Mouse (Mus musculus) stomach, postnatal 0 days (tissue): ENCODE data around the gene Cux2. TPM values are rescaled to one million over a fixed set of nuclear protein-coding genes. Genes with fewer than 3 reads are reported as not detected.

Experiments
- ATAC-seq: fragments of 200-750 bp; cut with Nextera tagmentation; 2 replicates; pipeline ENCODE4 v1.8.0; 2017; ENCODE audit not compliant: low FRiP score, low TSS enrichment
- DNase-seq: peaks from one replicate; pipeline ENCODE4 v3.0.0-alpha.2; 2016; ENCODE audit warnings: low spot score
- H3K27ac ChIP-seq: fragments of 300-500 bp; sonication (generic); replicated peaks from 2 replicates; pipeline ENCODE4 v1.5.1; 2014; ENCODE audit warnings: mild to moderate bottlenecking, control low read depth
- H3K27me3 ChIP-seq: fragments of 300-500 bp; sonication (generic); 2 replicates; pipeline ENCODE4 v1.6.1; 2014; ENCODE audit warnings: low read length; ENCODE audit not compliant: control insufficient read depth, insufficient read depth
- H3K36me3 ChIP-seq: fragments of 300-500 bp; sonication (generic); 2 replicates; pipeline ENCODE4 v1.6.1; 2014; ENCODE audit warnings: low read length, mixed read lengths; ENCODE audit not compliant: control insufficient read depth, insufficient read depth
- H3K4me1 ChIP-seq: fragments of 300-500 bp; sonication (generic); replicated peaks from 2 replicates; pipeline ENCODE4 v1.6.1; 2014; ENCODE audit warnings: antibody characterized with exemption; ENCODE audit not compliant: control insufficient read depth, insufficient read depth
- H3K4me2 ChIP-seq: fragments of 300-500 bp; sonication (generic); replicated peaks from 2 replicates; pipeline ENCODE4 v1.6.1; 2014; ENCODE audit warnings: low read depth, mild to moderate bottlenecking, control low read depth, moderate library complexity
- H3K4me3 ChIP-seq: fragments of 300-500 bp; sonication (generic); 2 replicates; pipeline ENCODE4 v1.5.1; 2014; ENCODE audit warnings: low read depth, low read length, control low read depth
- H3K9ac ChIP-seq: fragments of 300-500 bp; sonication (generic); 2 replicates; pipeline ENCODE4 v1.6.1; 2014; ENCODE audit warnings: mild to moderate bottlenecking, low read length, control low read depth, mixed read lengths
- H3K9me3 ChIP-seq: fragments of 300-500 bp; sonication (generic); 2 replicates; pipeline ENCODE4 v1.6.1; 2016; ENCODE audit warnings: low read length; ENCODE audit not compliant: control insufficient read depth
- CTCF ChIP-seq: IDR thresholded peaks from 2 replicates; pipeline ENCODE4 v1.5.1; 2016; ENCODE audit warnings: antibody characterized with exemption, low read depth, mild to moderate bottlenecking, moderate library complexity
- EP300 ChIP-seq: optimal IDR thresholded peaks from 2 replicates; pipeline ENCODE3; 2016; ENCODE audit warnings: antibody characterized with exemption
- WGBS: fragments of 180-500 bp; shearing (Covaris S2); extraction: QIAGEN DNeasy Blood & Tissue Kit; methylation state at CpG from one replicate; pipeline ENCODE4 v1.1.7; 2014; 5-methylcytosine and 5-hydroxymethylcytosine counted together
- polyA plus RNA-seq: library from polyadenylated mRNA; unstranded; fragments of >200 nt; fragmentation: Nextera tagmentation; extraction: Ambion mirVana; gene quantifications from 2 replicates; pipeline ENCODE4 v1.2.1, GENCODE M21; 2015

Cux2 gene
- polyA plus RNA-seq, 1 experiment from 2014 or later = 1.2 TPM

GRCm38 (mm10) chr5:122011289-122011688 is 38.6 kb downstream of the Cux2 start:
- Histone ChIP-seq H3K27ac (no peak overlapping the region), H3K4me3 (no peak overlapping the region), H3K9ac (no peak overlapping the region), H3K9me3 (no peaks in the 10 kb centered on the region), H3K4me2 (no peak overlapping the region), H3K4me1 (no peaks in the 10 kb centered on the region), H3K27me3 (no peaks in the 10 kb centered on the region), H3K36me3 (no peaks in the 10 kb centered on the region)
- DNase-seq = no peak
- no peak for TF ChIP-seq CTCF
- TF ChIP-seq EP300 = no peak
- no peak for ATAC-seq
- 49% methylated on average over 9 of the region's 9 CpGs for WGBS

- DNase-seq (no peak), ATAC-seq (peak; percentile 13; the same call in 1 of the 2 replicates)
- 84% methylated on average over 10 of the region's 10 CpGs for WGBS
- H3K27me3 ChIP-seq = no peaks in the 10 kb centered on the region
- no peak overlapping the region for H3K9ac ChIP-seq
- no peaks in the 10 kb centered on the region for H3K4me1 ChIP-seq
- no peak overlapping the region for H3K4me3 ChIP-seq
- no peaks in the 10 kb centered on the region for H3K36me3 ChIP-seq
- H3K4me2 ChIP-seq = no peak overlapping the region
- no peaks in the 10 kb centered on the region for H3K9me3 ChIP-seq
- TF ChIP-seq CTCF = no peak
- TF ChIP-seq EP300 = no peak
- no peak overlapping the region for H3K27ac ChIP-seq
Observed at GRCm38 (mm10) chr5:122007946-122008441, 41.9 kb downstream of the Cux2 start.

GRCm38 (mm10) chr5:122003460-122003859 is 46.4 kb downstream of the Cux2 start:
- Histone ChIP-seq H3K27me3 (no peaks in the 10 kb centered on the region), H3K4me1 (no peaks in the 10 kb centered on the region), H3K36me3 (no peaks in the 10 kb centered on the region), H3K27ac (no peak overlapping the region), H3K9ac (no peak overlapping the region), H3K4me2 (no peak overlapping the region), H3K9me3 (no peaks in the 10 kb centered on the region), H3K4me3 (no peak overlapping the region)
- DNase-seq (no peak), ATAC-seq (no peak)
- TF ChIP-seq CTCF (no peak), EP300 (no peak)
- WGBS = 60% methylated on average over 6 of the region's 6 CpGs

DNA sequence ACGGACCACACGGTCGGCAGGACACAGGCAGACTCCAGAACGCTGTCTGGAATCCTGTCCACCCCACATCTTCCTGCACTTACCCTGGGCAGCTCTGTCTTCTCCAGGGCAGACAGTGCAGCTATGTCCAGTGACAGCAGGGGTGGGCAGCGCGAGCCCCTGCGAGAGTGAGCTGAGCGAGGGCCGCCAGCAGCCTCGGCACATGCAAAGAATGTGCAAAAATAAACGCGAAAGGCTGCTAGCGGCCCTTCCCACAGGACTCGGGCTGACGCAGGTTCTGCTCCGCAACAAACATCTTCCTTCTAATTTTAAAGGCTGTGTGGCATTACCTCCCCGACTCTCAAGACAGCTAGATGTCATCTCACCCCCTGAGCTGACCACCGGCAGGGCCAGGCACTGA is 47.8 kb downstream of the Cux2 start:
- ATAC-seq (no peak), DNase-seq (no peak)
- no peaks in the 10 kb centered on the region for H3K9me3 ChIP-seq
- H3K4me1 ChIP-seq = no peaks in the 10 kb centered on the region
- no peak overlapping the region for H3K4me3 ChIP-seq
- H3K27me3 ChIP-seq = no peaks in the 10 kb centered on the region
- no peak overlapping the region for H3K27ac ChIP-seq
- WGBS = 51% methylated on average over 18 of the region's 18 CpGs
- no peak overlapping the region for H3K4me2 ChIP-seq
- H3K9ac ChIP-seq = no peak overlapping the region
- no peaks in the 10 kb centered on the region for H3K36me3 ChIP-seq
- no peak for TF ChIP-seq EP300
- TF ChIP-seq CTCF = no peak

DNA sequence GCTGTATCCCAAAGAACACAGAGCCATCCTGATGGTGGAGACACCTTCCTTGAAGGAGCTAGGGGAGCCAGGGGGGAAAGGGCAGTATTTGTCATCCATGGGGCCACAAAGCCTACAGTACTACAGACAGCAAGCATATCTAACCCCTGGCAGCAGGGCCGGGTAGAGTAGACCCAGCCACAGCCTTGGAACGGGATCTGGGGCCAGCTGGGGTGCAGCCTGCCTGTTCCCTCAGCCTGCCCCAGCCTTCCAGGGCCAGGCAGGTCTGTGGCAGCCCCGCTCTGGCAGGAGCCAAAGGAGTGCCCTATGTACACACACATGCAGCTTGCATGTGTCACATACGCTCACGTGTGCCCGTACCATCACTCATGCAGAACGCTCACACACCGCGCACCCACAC is 48.6 kb downstream of the Cux2 start:
- ATAC-seq = no peak
- Histone ChIP-seq H3K27me3 (no peaks in the 10 kb centered on the region), H3K9ac (no peak overlapping the region), H3K4me1 (no peaks in the 10 kb centered on the region), H3K36me3 (no peaks in the 10 kb centered on the region), H3K4me3 (no peak overlapping the region), H3K27ac (no peak overlapping the region), H3K9me3 (no peaks in the 10 kb centered on the region), H3K4me2 (no peak overlapping the region)
- TF ChIP-seq CTCF = no peak
- TF ChIP-seq EP300 = no peak
- WGBS = 90% methylated on average over 9 of the region's 9 CpGs
- no peak for DNase-seq

DNA sequence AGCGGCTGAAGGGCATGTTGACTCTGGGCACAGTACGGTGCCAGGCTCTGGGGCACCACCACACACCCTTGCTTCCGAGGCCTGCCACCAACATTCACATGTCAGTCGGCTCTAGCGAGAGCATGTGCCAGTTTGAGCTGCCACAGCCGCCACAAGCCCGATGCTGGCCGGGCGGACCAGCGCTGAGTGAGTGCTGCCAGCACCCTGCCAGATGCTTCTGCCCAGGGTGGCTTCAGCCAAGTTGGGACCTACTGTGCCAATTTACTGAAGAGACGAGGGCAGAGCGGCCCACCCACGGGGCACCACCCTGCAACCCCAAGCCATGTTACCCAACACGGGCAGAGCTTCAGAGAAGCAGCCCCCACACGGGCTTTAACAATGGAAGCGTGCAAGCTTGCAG is 49.5 kb downstream of the Cux2 start:
- Histone ChIP-seq H3K27ac (no peak overlapping the region), H3K9me3 (no peaks in the 10 kb centered on the region), H3K4me3 (no peak overlapping the region), H3K36me3 (no peaks in the 10 kb centered on the region), H3K4me2 (no peak overlapping the region), H3K9ac (no peak overlapping the region), H3K4me1 (no peaks in the 10 kb centered on the region), H3K27me3 (no peaks in the 10 kb centered on the region)
- ATAC-seq (no peak), DNase-seq (no peak)
- TF ChIP-seq CTCF (no peak), EP300 (no peak)
- WGBS = 91% methylated on average over 16 of the region's 16 CpGs
